Mouse (Mus musculus): ENCODE measurements around the gene Echs1.

The Echs1 gene

GRCm38 (mm10) chr7:140115583-140116328 lies 520 bp downstream of the Echs1 start, which contains the start of gene Paox:
TSS of gene Paox (plus strand) at chr7:140115799.
- DNase-seq (ENCODE audit: low spot score), result peak; percentile 57

- DNase-seq (ENCODE audit: low spot score), result no peak
Measured at GRCm38 (mm10) chr7:140111943-140112342, 4.3 kb downstream of the Echs1 start.

GRCm38 (mm10) chr7:140104009-140104408 lies 12.3 kb downstream of the Echs1 start:
- DNase-seq (ENCODE audit: low spot score), result no peak

GRCm38 (mm10) chr7:140101993-140102860 lies 14.0 kb downstream of the Echs1 start, which contains the start of gene Fuom:
TSS of gene Fuom (minus strand) at chr7:140102441.
- DNase-seq (ENCODE audit: low spot score), result peak; percentile 91

- DNase-seq (ENCODE audit: low spot score), result no peak
Measured at GRCm38 (mm10) chr7:140101498-140101897, 14.8 kb downstream of the Echs1 start.

- no peak for DNase-seq (ENCODE audit: low spot score)
Measured at GRCm38 (mm10) chr7:140098466-140098865, 17.8 kb downstream of the Echs1 start.

GRCm38 (mm10) chr7:140096055-140096454 lies 20.2 kb downstream of the Echs1 start:
- no peak for DNase-seq (ENCODE audit: low spot score)

GRCm38 (mm10) chr7:140095556-140095955 lies 20.7 kb downstream of the Echs1 start:
- no peak for DNase-seq (ENCODE audit: low spot score)

- DNase-seq (ENCODE audit: low spot score), result no peak
Measured at GRCm38 (mm10) chr7:140094954-140095353, 21.3 kb downstream of the Echs1 start.

- DNase-seq (ENCODE audit: low spot score), result no peak
Measured at GRCm38 (mm10) chr7:140092924-140093528, 23.2 kb downstream of the Echs1 start, which contains the start of gene Prap1. TSS of gene Prap1 (plus strand) at chr7:140093395.

GRCm38 (mm10) chr7:140090601-140091000 lies 25.7 kb downstream of the Echs1 start:
- DNase-seq (ENCODE audit: low spot score), result no peak

GRCm38 (mm10) chr7:140082242-140082678 lies 34.0 kb downstream of the Echs1 start, which contains the start of gene Caly:
TSS of gene Caly (minus strand) at chr7:140082548.
- peak; percentile 74 for DNase-seq (ENCODE audit: low spot score)

- no peak for DNase-seq (ENCODE audit: low spot score)
Measured at GRCm38 (mm10) chr7:140081408-140082241, 34.7 kb downstream of the Echs1 start.

- DNase-seq (ENCODE audit: low spot score), result peak; percentile 69
Measured at GRCm38 (mm10) chr7:140080503-140081156, 35.6 kb downstream of the Echs1 start.

- peak; percentile 76 for DNase-seq (ENCODE audit: low spot score)
Measured at GRCm38 (mm10) chr7:140078711-140079110, 37.6 kb downstream of the Echs1 start.

- DNase-seq (ENCODE audit: low spot score), result no peak
Measured at GRCm38 (mm10) chr7:140077698-140078097, 38.6 kb downstream of the Echs1 start.

- no peak for DNase-seq (ENCODE audit: low spot score)
Measured at GRCm38 (mm10) chr7:140070042-140070711, 46.1 kb downstream of the Echs1 start.

- DNase-seq (ENCODE audit: low spot score), result no peak
Measured at GRCm38 (mm10) chr7:140067397-140067796, 48.9 kb downstream of the Echs1 start.

GRCm38 (mm10) chr7:140063092-140063491 lies 53.2 kb downstream of the Echs1 start:
- DNase-seq (ENCODE audit: low spot score), result peak; percentile 85

GRCm38 (mm10) chr7:140062307-140062706 lies 54.0 kb downstream of the Echs1 start:
- peak; percentile 66 for DNase-seq (ENCODE audit: low spot score)

Data from testis, postnatal 10 days (tissue).